Mouse (Mus musculus) cerebellum, adult 9-11 months (tissue): Measurements from ENCODE around the gene Mterf1a.
"Not testable (repeated sequence)": the region's sequence is repeated elsewhere in the genome, so short reads cannot be mapped to it uniquely, and the experiment has no call there.

Experiments
- DNase-seq: peaks from one replicate; pipeline ENCODE4 v3.0.0; 2022

Gene Mterf1a

DNA sequence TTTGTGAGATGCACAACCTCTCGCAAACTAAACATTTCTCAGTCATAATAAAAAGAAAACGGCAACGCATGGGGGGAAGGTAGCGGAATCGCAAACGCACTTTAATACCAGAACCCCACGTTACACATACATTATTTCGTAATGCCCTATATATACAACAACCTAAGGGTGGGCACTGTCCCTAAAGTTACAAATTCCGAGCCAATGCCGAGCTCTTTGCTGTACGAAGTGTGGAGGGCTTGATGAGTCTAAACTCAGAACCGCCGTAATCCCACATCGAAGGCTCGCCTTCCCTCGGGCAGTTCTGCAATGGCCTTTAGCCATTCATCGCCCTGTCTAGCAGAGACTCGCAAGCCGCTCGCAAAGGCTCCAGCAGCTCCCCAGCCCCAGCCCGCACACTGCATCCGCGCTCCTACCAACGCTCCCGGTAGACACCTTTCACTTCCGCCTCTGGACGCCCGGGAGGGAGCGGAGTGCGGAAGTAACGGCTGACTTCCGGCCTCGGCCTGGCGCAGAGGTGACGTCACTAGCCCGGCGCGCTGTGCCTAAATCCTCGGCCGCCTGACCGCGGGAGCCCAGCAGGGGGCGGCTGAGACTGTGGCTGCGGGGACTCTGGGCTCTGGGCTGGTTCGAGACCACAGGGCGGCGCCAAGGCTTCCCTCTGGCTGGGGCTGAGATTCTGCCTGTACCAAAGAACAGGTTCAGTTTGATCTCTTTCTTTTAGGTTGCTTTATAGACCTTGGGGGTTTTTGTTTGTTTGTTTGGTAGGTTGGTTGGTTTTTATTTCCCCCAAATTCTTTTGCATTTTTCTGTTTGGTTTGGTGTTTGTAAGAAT, at the start of gene Mterf1a:
Gene Mterf1a (minus strand): TSS at position 475 of the 835 bp plus-strand sequence.
- peak; percentile 65 for DNase-seq

DNA sequence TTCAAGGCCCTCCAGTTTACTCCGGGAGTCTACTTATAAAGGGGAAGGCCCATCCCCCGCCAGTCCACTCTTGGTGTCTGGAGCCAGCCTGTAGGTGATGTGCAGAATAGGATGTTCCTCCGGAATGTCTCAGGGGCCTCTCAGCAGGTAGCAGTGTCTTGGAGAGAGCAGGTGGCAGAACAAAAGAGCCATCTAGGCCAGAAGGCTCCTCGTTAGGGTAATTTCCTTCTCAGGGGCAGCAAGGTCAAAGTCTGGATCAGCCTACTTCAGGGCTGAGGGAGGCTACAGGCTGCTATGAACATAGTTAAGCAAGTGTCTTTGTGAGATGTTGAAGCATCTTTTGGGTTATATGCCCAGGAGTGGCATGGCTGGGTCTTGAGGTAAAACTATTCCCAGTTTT, 49.4 kb upstream of the Mterf1a start:
- not testable (repeated sequence) for DNase-seq

DNA sequence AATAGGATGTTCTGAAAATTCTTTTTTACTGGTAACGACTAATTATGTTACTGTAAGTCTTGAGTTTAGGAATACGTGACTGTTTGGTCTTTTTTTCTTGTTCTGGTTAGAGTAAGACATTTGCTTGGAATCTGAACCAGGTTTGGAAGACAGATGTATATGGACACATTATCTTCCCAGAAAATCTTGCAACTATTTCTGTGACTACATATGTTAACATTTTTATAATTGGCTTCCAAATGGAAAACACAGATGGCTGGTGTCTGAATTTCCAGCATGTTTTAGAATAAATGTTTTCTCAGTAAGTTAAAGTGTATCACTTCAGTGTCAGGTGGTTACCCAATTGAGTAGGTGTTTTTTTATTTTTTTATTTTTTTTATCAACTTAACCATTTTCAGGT, 47.5 kb upstream of the Mterf1a start:
- DNase-seq: no peak

DNA sequence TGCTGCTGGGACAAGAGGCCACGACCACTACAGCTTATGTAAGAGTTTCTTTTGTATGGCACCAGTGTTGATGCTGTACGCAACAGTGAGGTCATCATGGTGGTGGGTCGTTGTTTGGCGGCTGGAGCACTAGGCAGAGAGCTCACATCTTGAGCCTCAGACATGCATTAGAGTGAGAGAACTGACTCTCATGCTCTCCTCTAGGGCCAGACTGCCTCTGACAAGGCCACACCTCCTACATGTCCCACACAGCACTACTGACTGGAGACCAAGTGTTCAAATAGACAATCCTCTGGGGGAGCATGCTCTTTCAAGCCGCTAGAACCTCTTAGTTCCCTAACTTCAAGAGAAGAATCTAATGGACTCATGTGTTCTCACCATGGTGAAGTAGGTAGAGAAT, 45.6 kb upstream of the Mterf1a start:
- DNase-seq: no peak

DNA sequence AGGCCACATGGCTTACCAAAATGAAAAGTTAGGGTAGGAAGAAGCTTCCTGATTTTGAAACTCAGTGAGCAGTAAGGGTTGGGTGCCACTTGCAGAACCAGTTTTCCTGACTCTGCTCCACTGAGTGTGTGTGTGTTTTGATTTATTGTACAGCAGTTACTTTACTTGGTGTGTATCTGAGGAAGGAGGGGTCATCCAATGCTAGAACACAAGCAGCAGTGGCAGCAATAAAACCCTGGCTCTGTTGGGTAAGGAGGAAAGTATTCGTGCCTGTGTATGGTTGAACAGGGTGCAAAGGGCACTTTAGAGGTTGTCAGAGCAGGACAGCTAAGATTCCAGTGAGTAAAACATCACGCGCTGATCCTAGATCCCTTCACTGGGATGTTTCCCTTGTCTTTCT, 45.2 kb upstream of the Mterf1a start:
- DNase-seq: no peak

DNA sequence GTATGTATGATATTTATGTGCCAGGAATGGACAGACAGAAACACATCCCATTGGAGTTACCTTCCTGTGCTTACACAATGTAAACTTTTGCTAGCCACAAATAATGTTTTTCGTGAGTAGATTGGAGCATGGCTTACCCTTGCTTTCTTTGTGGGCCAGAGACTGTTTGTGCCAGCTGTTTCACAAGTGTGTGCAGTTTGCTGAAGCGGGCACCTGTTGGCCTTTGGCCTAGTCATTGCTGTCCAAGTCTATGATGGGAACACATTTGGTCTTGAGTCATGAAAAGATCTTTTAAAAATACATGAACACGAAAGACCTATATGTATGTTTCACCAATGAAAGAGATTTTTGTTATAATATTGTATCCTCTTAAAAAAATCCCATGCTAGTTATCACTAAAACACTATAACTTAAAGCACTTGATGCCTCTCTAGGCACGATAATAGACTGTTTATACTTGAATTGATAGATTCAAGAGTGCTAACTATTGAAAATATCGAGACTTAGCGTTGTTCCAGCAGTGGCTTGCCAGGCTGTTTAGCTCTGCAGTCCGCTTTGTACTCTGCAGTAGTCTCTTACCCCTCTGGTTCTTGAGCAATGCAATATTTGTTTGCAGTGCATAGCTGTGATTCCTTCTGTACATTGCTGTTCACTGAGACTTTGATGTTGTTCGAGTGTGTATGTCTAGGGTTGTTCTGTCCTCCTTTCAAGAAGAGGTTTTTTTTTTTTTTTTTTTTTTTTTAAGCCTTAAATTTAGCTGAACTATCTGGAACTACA, 42.2 kb upstream of the Mterf1a start:
- DNase-seq: no peak

DNA sequence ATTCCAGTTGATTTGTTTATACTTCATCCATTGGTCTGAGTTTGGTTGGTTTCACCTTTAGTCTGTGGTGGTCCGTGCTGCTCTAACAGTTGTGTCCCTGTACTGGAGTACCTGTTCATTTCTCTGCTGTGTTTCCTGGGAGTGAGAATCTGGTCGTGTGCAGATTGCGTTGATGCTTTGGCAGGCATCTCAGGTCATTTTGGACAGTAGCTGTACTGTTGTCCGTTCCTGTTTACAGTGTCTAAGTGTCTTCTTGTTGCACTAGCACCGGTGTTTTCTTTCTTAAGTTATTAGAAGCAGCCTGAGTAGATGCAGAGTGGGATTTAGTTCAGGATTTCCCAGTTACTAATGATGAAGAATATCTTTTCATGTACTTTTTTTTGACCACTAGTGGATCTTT, 41.5 kb upstream of the Mterf1a start:
- no peak for DNase-seq

DNA sequence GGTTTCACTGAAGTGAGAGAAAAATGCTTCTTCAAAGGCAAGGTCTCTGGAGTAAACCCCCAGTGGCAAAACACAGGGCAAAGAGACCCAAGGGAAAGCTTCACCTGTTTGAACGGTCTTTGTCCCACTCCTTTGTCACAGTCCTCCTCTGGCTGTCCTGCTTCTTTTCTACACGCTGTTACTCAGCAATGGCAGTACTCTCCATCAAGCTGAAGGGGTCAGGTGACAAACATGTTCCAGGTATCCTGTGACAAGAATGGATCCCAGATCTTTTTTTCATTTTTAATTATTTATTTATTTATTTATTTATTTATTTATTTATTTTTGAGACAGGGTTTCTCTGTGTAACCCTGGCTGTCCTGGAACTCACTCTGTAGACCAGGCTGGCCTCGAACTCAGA, 39.8 kb upstream of the Mterf1a start:
- no peak for DNase-seq

DNA sequence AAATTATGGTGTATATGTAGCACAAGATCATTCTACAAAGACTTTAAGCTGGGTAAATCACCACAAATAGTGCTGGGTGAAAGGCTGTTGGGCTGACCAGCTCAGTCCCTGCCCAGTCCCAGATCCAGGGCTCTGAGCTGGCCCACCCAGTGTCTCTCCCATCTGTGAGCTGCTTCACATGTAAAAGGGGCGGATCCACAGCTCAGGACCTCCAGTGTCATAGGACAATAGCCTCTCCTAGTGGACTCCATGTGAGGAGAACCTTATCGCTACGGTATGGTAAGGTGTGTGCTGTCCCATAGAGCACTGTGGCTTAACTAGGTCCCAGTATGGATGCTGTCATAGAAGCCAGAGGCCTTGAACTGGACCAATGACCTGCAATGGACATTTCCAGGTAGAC, 37.9 kb upstream of the Mterf1a start:
- no peak for DNase-seq

DNA sequence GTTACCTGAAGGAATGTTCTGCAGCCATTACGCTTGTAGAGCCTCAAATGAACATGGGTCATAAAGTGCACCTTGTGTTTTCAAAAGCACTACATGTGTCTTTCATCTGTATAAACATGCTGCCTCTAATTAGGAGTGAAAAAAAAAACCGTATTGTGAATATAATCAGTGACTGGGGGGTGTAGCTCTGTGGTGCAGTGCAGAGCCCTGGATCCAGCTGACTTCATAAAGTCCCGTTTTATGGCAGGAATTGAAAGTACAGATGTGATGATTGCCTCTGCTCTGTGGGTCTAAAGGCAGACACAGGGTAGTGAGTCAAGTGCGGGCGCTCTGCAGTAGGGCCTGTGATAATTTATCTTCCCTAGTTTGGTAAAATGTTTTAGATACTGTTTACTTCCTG, 37.0 kb upstream of the Mterf1a start:
- DNase-seq: no peak

DNA sequence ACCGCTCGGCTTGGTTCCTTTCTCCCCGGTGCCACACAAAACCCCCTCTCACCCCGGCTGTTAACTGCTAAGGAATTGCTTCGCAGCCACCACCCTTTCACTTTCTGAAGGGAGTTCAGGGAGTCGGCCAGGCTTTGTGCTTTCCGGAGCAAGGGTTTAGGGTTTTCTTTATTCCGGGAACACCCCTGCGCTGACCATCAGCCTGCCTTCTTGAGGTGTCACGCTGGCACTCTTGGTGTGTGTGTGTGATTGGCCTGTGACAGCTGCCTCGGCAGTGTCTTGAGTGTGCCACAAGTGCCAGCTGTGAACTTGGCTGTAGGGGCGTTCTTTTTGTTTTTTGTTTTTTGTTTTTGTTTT, 34.9 kb upstream of the Mterf1a start:
- peak; percentile 48 for DNase-seq

DNA sequence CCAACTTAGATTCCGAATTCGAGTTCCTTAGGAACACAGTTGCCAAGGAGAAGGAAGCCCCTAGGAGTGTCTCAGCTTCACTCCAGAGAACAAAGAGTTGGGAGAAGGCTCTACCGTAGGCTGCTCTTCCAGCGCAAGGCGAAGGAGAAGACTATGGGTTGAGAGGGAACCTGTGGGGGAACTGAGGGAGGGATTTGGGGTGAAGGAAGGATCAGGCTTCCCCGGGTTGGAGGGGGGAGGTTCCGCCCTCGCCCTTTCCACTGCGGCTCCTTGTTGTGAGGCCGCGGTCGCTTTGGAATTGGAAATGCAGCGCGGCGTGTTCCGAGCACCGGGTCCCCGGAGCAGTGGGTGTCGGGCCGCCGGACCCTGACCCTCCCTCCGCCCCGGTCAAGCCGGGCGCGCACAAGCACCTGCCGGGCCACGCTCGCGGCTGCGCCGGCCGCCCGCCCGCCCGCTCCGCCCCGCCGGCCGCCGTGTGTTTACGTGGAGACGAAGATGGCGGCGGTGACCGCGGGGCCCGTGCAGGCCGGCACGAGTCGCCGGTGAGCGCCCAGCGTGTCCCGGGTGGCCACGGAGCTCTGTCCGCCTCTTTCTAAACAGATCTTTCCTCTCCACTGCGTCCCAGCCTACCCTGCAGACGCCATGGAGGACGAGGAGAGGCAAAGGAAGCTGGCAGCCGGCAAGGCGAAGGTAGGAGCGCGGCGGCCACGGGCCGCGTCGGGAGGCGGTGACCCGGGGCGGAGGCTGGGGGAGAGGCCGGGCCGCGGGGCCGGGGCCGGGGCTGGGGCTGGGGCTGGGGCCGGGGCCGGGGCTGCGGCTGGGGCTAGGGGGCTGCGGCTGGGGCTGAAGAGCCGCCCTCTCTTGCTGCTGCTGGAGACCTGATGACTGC, 34.3 kb upstream of the Mterf1a start, which contains the start of gene Akap9:
Gene Akap9 (plus strand): TSS at position 254 of the 889 bp plus-strand sequence.
- peak; percentile 77 for DNase-seq

DNA sequence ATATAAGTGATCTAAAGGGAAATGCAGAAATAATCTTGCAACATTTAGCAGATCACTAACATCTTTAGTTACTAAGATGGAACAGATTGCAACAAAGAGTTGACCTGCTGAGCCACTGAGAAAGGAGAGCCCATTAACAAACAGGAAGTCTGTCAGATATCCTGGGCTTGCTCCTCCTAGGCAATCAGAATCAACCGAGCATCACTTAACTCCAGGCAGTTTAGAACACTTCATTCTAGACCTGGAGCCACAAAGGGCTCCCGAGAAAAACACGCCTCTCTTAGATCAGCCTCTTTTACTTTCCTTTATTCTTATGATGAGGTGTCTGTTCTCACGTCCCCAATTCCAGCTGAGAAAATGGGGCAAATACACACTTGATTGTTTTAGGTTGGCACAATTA, 32.9 kb upstream of the Mterf1a start:
- no peak for DNase-seq

DNA sequence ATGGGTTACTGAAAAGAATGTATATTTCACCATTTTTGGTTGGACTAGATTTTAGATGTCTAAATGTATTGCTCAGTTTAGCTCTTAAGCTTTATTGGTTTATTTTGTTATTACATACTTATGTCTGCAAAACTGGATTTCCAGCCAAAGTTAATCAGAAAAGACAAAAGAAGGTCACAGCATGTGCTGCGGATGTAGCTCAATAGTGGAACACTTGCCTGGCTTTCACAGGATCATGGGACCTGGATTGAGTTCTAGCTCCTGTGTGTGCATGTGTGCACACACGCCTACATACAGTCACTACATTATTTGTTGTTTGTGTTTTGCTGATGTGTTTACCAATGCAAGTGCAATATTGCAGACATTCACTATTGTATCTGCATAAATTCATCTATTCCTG, 28.6 kb upstream of the Mterf1a start:
- no peak for DNase-seq

DNA sequence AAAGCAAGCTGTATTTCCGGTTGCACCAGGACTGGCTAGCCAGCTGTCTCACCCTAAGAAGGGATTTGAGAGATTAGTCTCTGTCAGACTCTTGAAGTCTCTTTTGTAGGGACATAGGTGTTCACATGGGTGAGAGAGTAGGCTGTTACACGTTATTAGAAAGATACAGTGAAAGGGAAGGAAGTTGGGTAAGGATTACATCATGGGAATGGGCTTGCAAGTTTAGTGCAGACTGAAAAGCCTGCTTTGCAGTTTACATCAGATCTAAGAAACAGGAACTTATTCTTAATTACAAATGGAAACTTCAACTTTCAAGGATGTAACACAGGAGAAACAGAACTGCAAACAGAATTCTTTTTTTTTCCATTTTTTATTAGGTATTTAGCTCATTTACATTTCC, 11.7 kb upstream of the Mterf1a start:
- DNase-seq: no peak

DNA sequence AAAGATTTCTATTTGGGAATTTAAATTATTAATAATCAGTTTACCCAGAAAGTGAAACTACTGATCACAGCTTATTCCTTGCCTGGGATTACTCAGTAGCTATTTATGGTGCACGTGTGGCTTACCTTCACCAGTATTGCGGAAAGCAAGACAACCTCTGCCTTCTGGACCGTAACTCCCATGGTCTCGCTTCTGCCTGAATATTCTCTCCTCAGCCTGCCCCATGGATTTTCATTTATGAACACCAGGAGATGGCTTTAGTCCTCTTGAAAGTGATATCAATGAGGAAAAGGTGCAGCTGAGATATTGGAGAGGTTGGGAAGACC, 524 bp upstream of the Mterf1a start:
- peak; percentile 9 for DNase-seq

DNA sequence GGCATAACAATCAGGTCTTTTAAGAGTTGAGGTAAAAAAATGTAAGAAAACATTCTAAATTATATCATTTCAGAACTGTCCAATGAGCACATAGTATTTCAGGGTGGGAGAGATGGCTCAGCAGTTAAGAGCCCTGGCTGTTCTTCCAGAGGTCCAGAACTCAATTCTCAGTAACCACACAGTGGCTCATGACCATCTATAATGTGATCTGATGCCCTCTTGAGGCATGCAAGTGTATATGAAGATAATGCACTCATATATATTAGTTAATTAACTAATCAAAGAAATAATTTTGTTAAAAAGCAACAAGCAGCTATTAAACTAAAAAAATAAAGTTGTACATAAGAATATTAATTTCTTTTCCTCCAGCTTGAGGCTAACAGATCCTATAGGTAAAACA, 4.5 kb downstream of the Mterf1a start:
- no peak for DNase-seq

DNA sequence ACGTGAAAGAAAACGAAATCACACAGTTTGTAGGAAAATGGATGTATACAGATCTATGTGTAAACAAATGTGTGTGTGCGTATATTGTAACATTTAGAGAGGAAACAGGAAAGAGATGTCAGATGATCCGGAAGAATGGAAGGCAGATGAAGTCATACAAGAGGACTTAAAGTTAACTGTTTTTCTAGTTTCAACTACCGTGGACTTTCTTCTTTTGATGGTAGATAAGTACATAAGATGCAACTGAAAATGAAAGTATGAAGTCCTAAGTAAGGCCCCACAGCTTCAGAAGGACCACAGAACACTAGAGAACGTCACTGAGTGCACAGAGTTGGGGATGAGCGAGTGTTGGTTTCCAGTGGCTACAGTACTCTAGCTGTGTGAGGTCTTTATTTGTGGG, 6.9 kb downstream of the Mterf1a start:
- not testable (repeated sequence) for DNase-seq

DNA sequence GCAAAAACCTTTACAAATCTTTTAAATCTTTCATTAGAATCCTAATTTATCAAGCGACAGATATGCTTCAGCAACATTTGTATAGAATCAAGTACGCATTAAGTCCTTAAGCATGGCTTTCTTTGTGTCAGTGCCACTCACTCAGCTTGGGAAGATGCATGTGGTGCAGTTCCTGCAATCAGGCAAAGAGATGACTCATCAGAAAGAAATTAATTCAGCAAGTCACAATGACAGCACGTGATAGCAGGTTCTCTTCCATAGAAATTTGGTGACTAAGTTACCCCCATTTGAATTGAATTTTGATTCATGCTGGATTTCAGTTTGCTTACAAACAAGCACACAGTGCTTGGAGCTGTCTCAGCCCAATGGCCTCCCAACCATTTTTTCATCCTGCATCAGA, 20.2 kb downstream of the Mterf1a start:
- DNase-seq: no peak

DNA sequence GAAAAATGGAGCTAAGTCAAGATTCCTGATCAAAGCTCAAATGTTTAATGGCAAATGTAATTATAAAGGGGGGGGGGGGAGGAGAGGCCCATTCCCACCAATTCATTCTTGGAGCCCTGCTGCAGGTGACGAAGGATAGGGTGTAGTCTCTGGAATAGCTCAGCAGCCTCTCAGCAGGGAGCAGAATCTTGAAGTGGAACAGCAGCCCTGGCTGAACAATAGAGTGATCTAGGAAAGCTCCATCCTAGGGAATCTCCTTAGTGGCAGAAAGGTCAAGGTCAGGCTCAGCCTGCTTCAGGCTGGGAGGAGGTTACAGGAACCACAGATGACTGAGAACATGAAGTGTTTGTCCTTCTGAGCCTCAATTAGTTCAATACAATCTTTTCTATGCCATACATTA, 21.4 kb downstream of the Mterf1a start:
- no peak for DNase-seq

DNA sequence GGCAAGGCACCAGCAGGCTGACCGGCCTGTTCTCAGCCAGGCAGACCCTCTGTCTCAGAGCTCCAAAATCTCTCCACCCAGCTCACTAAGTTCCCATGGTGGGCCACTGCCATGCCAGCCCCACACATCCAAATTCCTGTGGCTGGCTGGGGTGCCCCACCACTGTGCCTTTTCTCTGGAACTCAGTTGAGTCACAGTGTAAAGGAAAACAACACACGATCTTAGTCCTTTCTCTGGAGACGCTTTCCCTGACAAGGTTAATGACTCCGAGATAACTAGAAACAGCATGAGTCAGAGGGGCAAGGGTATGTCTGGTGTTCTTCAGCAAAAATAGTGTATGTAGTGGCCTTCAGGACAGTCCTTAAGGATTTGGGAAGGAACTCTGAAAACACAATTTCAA, 23.6 kb downstream of the Mterf1a start:
- DNase-seq: no peak

DNA sequence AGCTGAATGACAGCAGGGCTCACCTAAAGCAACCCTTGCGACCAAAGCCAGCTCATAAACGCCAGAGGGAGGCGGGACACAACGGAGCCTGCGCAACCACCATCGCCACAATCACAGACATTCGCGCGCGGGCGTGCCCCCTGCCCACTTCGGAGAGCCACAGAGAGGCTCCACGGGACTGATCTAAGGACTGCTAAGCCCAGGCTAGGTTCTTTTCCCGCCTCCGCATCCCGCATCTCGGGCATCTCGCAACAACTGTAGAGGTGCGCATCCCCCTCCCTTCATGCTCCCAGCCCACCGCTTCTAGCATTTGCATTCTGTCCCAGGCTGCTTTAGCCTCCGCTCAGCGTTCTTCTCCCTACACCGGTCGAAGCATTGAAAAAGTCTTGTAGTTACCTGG, 48.7 kb downstream of the Mterf1a start, which contains the start of gene Lrrd1:
Gene Lrrd1 (plus strand): TSS at position 148 of the 400 bp plus-strand sequence.
- no peak for DNase-seq
